22 mouse cellular contexts compared by ENCODE assay signal in the genomic region with DNA sequence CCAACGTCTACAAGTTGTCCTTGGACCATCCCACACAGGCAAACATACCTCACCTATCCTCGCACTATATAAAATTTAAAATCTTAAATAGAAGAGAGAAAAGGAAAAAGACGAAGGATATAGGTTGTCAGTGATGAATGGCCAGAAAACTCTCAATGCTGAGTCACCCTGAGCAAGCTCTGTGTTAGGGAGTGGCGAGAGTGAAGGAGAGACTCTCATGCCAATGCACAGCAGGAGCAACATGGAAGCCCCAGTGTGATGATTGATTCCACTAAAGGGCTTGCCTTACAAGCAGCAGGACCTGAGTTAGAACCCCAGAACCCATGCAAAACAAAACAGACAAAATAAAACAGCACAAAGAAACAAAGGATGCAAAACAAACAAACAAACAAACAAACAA. TPM values are rescaled to one million over a fixed set of nuclear protein-coding genes. Genes with fewer than 3 reads are reported as not detected.
DNase-seq lines count a peak whose midpoint lies in the region; ATAC-seq lines count a peak whose summit lies in the region.
"Had no signal": no experiment of that assay in that cellular context is flagged by ENCODE, and none has a peak within 500 bp of the region (broad histone marks: within the 10 kb centered on the region; RNA-seq: fewer than 3 reads in every experiment).

No protein-coding gene starts in this region.

- H3K9ac ChIP-seq in neural tube, embryonic 15.5 days (replicated peaks) = no peak overlapping the region
- H3K9ac ChIP-seq in kidney, embryonic 14.5 days (ENCODE audit: low read depth, low read length) = no peak overlapping the region
- H3K9ac ChIP-seq: embryonic facial prominence, embryonic 15.5 days; forebrain, embryonic 12.5 days; forebrain, postnatal 0 days; heart, embryonic 12.5 days; hindbrain, embryonic 12.5 days had no signal

- H3K4me2 ChIP-seq in neural tube, embryonic 15.5 days = no peak overlapping the region
- no peak overlapping the region for H3K4me2 ChIP-seq in kidney, embryonic 14.5 days (replicated peaks; ENCODE audit: low read depth, low read length)
- H3K4me2 ChIP-seq: embryonic facial prominence, embryonic 15.5 days; forebrain, embryonic 12.5 days; heart, embryonic 12.5 days; hindbrain, embryonic 12.5 days had no signal

- H3K27ac ChIP-seq in neural tube, embryonic 15.5 days (replicated peaks) = 0 out of 2 replicates have a peak overlapping the region, but pooled peaks have one; percentile 0
- H3K27ac ChIP-seq in kidney, embryonic 14.5 days (ENCODE audit: low read depth, low read length) = no peak overlapping the region
- H3K27ac ChIP-seq: forebrain, embryonic 12.5 days; hindbrain, embryonic 12.5 days had no signal

- H3K27me3 ChIP-seq in neural tube, embryonic 15.5 days (replicated peaks) = no peaks in the 10 kb centered on the region
- no peaks in the 10 kb centered on the region for H3K27me3 ChIP-seq in kidney, embryonic 14.5 days (ENCODE audit: control insufficient read depth, insufficient read depth, low read length)
- H3K27me3 ChIP-seq: CH12.LX; embryonic facial prominence, embryonic 15.5 days; forebrain, embryonic 12.5 days; heart, embryonic 12.5 days; hindbrain, embryonic 12.5 days had no signal

- no peaks in the 10 kb centered on the region for H3K36me3 ChIP-seq in neural tube, embryonic 15.5 days
- H3K36me3 ChIP-seq in kidney, embryonic 14.5 days (ENCODE audit: control insufficient read depth, insufficient read depth, low read length) = no peaks in the 10 kb centered on the region
- H3K36me3 ChIP-seq: embryonic facial prominence, embryonic 15.5 days; forebrain, embryonic 12.5 days; G1E; heart, embryonic 12.5 days; hindbrain, embryonic 12.5 days had no signal

- no peak for ATAC-seq in neural tube, embryonic 15.5 days (ENCODE audit: low FRiP score)
- ATAC-seq in kidney, embryonic 14.5 days (ENCODE audit: low FRiP score, low TSS enrichment) = no peak
- ATAC-seq: forebrain, postnatal 0 days; inflammation-experienced regulatory T-cells, adult 6 months had no signal

- no peaks in the 10 kb centered on the region for H3K9me3 ChIP-seq in neural tube, embryonic 15.5 days (replicated peaks)
- no peaks in the 10 kb centered on the region for H3K9me3 ChIP-seq in kidney, embryonic 14.5 days (ENCODE audit: control insufficient read depth, low read length)
- H3K9me3 ChIP-seq: embryonic facial prominence, embryonic 15.5 days; forebrain, embryonic 12.5 days; G1E; heart, embryonic 12.5 days; hindbrain, embryonic 12.5 days had no signal

- H3K4me3 ChIP-seq in neural tube, embryonic 15.5 days (replicated peaks) = no peak overlapping the region
- H3K4me3 ChIP-seq in kidney, embryonic 14.5 days (ENCODE audit: low read length) = no peak overlapping the region
- H3K4me3 ChIP-seq: embryonic facial prominence, embryonic 15.5 days; forebrain, embryonic 12.5 days; heart, embryonic 12.5 days; hindbrain, embryonic 12.5 days had no signal

- WGBS in neural tube, embryonic 15.5 days = 77% methylated on average over 4 of the region's 4 CpGs
- WGBS in kidney, embryonic 14.5 days = 85% methylated on average over 4 of the region's 4 CpGs

- peaks cover 37% of the 10 kb centered on the region for H3K4me1 ChIP-seq in neural tube, embryonic 15.5 days
- H3K4me1 ChIP-seq in kidney, embryonic 14.5 days (ENCODE audit: control insufficient read depth, insufficient read depth, low read length) = peaks cover 8% of the 10 kb centered on the region; the same call in 1 of the 2 replicates
- H3K4me1 ChIP-seq: heart, embryonic 12.5 days; hindbrain, embryonic 12.5 days had no signal

- peak; percentile 19 to 25 for DNase-seq in adrenal gland, postnatal 36 days
- DNase-seq in adrenal gland, postnatal 4 days (ENCODE audit: low spot score in 2 of 2) = no peak
- no peak for DNase-seq in neural tube, embryonic 10.5 days (ENCODE audit: extremely low spot score, low spot score)
- DNase-seq in ZHBTc4 (ENCODE audit: low read depth, low spot score) = peak; percentile 42
- no peak for DNase-seq in testis, postnatal 14 days (ENCODE audit: low spot score)
- no peak for DNase-seq in layer of hippocampus, adult 9-11 months
- DNase-seq: adrenal gland, adult 8-10 months; cerebellum, adult 11-12 months; cerebellum, adult 9-10 months; cerebellum, postnatal 25 days; forebrain, postnatal 0 days; heart, postnatal 36 days; kidney, adult 11 months had no signal

RNA-seq across cellular contexts. Expression of a gene that starts 32.6 kb away (rescaled TPM):
- 10 to 100 TPM; 20.9 to 27.6 TPM for total RNA-seq in adrenal gland, postnatal 36 days (2021)
- 10 to 100 TPM; 22.9 to 24.5 TPM for total RNA-seq in adrenal gland, postnatal 4 days (2021)
- 9.7 and 12.2 TPM in 2 replicates for polyA plus RNA-seq in neural tube, embryonic 15.5 days (2015; fragmentation: Nextera tagmentation; extraction: Ambion mirVana)
- polyA plus RNA-seq in kidney, embryonic 14.5 days (2014; fragmentation: Nextera tagmentation; extraction: Ambion mirVana) = 6.6 and 11.3 TPM in 2 replicates

Comparison
In these comparisons a context has a peak if more than half of its experiments do, and no peak if none do; other contexts are left out.
1. DNase-seq: peak in adrenal gland, postnatal 36 days (2 of 2) and ZHBTc4 (single experiment); none in adrenal gland, postnatal 4 days (0 of 2), neural tube, embryonic 10.5 days (single experiment), testis, postnatal 14 days (single experiment) and layer of hippocampus, adult 9-11 months (single experiment).